Mouse (Mus musculus) forebrain, embryonic 13.5 days (tissue): ENCODE data around the gene Mapk9. TPM values are rescaled to one million over a fixed set of nuclear protein-coding genes. Genes with fewer than 3 reads are reported as not detected.
"Not testable (repeated sequence)": the region's sequence is repeated elsewhere in the genome, so short reads cannot be mapped to it uniquely, and the experiment has no call there.

Experiments used
- ATAC-seq: fragments of 200-750 bp; cut with Nextera tagmentation; 2 replicates; pipeline ENCODE4 v1.8.0; 2017
- H3K27ac ChIP-seq: fragments of 300-500 bp; sonication (generic); 2 replicates; pipeline ENCODE4 v1.5.1; 2015; ENCODE audit warnings: inconsistent platforms, mild to moderate bottlenecking, moderate library complexity
- H3K27me3 ChIP-seq: fragments of 300-500 bp; sonication (generic); 2 replicates; pipeline ENCODE4 v1.6.1; 2015; ENCODE audit warnings: mild to moderate bottlenecking, inconsistent platforms
- H3K36me3 ChIP-seq: fragments of 300-500 bp; sonication (generic); 2 replicates; pipeline ENCODE4 v1.6.1; 2015; ENCODE audit warnings: mild to moderate bottlenecking, inconsistent platforms; ENCODE audit not compliant: poor library complexity, severe bottlenecking
- H3K4me1 ChIP-seq: fragments of 300-500 bp; sonication (generic); 2 replicates; pipeline ENCODE4 v1.6.1; 2015; ENCODE audit warnings: inconsistent platforms
- H3K4me2 ChIP-seq: fragments of 300-500 bp; sonication (generic); 2 replicates; pipeline ENCODE4 v1.6.1; 2015; ENCODE audit warnings: inconsistent platforms, mild to moderate bottlenecking, moderate library complexity
- H3K4me3 ChIP-seq: fragments of 300-500 bp; sonication (generic); 2 replicates; pipeline ENCODE4 v1.5.1; 2015; ENCODE audit warnings: mild to moderate bottlenecking, inconsistent platforms
- H3K9ac ChIP-seq: fragments of 300-500 bp; sonication (generic); 2 replicates; pipeline ENCODE4 v1.6.1; 2015; ENCODE audit warnings: mild to moderate bottlenecking, inconsistent platforms
- H3K9me3 ChIP-seq: fragments of 300-500 bp; sonication (generic); replicated peaks from 2 replicates; pipeline ENCODE4 v1.6.1; 2016; ENCODE audit warnings: inconsistent platforms
- WGBS: fragments of 180-500 bp; shearing (Covaris S2); methylation state at CpG from one replicate; pipeline ENCODE4 v1.1.7; 2015; 5-methylcytosine and 5-hydroxymethylcytosine counted together
- polyA plus RNA-seq: library from polyadenylated mRNA; unstranded; fragments of >200 nt; fragmentation: Nextera tagmentation; extraction: Ambion mirVana; gene quantifications from 2 replicates; pipeline ENCODE4 v1.2.1, GENCODE M21; 2015

The Mapk9 gene
- polyA plus RNA-seq, result 33.1 and 33.2 TPM in 2 replicates

DNA sequence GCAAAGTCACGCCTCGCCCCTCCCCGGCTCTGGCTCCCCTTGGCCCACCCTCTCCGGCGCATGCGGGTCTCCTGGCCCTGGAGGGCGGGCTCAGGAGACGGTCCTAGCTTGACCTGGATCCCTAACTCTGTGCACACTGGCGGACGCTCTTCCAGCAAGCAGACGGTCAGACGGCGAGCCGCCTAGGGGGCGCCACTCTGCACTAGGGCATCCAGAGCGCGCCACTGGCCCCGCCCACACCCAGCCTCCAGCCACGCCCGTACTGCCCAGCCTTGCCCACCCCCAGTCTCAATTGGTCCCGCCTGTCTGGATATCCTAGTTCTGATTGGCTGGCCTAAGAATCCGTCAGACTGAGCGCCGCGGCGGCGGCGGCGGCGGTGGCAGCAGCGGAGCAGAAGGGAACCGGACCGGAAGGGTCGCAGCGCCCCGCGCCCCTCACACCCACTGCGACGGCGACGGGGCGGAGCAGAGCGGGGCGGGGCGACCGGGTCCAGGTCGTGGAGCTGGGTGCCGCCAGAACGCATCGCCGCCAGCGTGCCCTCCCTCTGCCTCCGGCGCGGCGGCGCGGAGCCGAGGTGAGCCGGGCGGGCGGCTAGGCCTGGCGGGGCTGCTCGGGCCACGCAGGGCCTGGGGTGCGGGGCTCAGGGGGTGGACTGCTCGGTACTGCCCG is at the start of gene Mapk9:
Gene Mapk9, plus strand, starts transcription at position 351 of the 670 bp plus-strand sequence.
- Histone ChIP-seq H3K9ac (peak within 1 kb of the TSS; percentile 94), H3K27ac (peak within 1 kb of the TSS; percentile 83), H3K4me3 (peak within 1 kb of the TSS; percentile 90), H3K9me3 (no peaks in the 10 kb centered on the region), H3K27me3 (no peaks in the 10 kb centered on the region), H3K4me1 (peaks cover 28% of the 10 kb centered on the region), H3K4me2 (peak within 1 kb of the TSS; percentile 86), H3K36me3 (no peaks in the 10 kb centered on the region; the same call in 1 of the 2 replicates)
- under 1% methylated on average over 61 of the region's 68 CpGs for WGBS
- peak; percentile 99 for ATAC-seq

DNA sequence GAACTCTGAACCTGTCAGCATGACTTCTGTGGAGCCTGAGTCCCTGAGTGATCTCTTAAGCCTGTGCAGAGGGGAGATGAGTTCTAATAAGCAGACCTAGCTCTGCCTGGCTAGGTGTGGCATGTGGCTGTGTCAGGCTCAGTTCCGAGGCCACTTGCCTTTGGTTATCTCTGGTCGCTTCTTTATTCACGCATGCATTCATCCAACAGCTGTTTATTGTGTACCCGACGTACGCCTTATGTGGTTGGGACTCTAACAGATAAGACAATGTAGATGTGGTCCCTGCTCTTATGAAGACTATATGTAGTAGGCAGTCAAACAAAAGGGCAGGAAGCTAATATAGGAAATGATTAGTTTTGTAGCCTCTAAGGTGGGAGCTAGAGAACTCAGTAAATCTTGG is 47.6 kb upstream of the Mapk9 start:
- peaks cover 13% of the 10 kb centered on the region for H3K4me1 ChIP-seq
- no peak overlapping the region for H3K4me3 ChIP-seq
- H3K9me3 ChIP-seq, result no peaks in the 10 kb centered on the region
- WGBS, result 86% methylated on average over 6 of the region's 6 CpGs
- H3K27me3 ChIP-seq, result peaks cover 10% of the 10 kb centered on the region; the same call in 1 of the 2 replicates
- H3K27ac ChIP-seq, result no peak overlapping the region
- H3K36me3 ChIP-seq, result no peaks in the 10 kb centered on the region
- ATAC-seq, result no peak
- H3K9ac ChIP-seq, result no peak overlapping the region
- no peak overlapping the region for H3K4me2 ChIP-seq

DNA sequence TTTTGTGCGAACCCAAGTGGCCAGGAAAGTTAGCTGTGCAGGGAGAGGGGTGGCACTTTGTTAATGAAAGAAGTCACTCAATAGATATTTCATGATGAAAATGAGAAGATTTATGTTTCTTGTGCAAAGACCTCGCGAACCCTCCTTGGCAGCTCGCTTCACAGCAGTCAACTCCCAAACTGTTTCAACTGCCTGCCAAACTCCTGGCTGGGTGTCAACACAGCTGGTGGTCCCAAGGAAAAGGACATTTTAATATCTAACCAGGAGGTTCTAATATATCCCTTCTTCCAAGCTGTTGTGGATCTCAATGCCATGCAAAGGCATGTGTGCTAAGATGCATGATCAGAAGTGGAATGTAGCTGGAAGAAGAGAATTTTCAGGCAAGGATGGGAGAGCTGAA is 45.0 kb upstream of the Mapk9 start:
- Histone ChIP-seq H3K36me3 (no peaks in the 10 kb centered on the region), H3K4me1 (peaks cover 6% of the 10 kb centered on the region; the same call in 1 of the 2 replicates), H3K27me3 (no peaks in the 10 kb centered on the region), H3K27ac (no peak overlapping the region), H3K4me3 (no peak overlapping the region), H3K4me2 (no peak overlapping the region), H3K9me3 (no peaks in the 10 kb centered on the region), H3K9ac (no peak overlapping the region)
- 84% methylated on average over 4 of the region's 4 CpGs for WGBS
- no peak for ATAC-seq

DNA sequence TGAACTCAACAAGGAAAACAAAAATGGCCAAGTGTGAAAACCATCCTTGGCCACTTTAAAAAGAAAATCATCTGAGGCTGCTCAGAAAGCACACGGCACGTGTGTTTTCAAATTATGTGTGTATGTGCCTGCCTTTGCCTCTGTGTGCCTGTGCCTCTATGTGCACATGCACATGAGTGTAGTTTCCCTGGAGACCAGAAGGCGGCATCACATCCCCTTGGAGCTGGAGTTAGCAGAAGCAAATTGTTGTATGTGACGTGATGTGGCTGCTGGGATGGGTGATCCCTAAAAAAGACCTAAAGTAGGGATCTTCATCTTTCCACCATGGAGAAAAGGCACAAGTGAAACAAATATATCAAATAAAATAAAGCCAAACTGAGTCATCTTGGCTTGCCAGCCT is 42.8 kb upstream of the Mapk9 start:
- no peak overlapping the region for H3K4me2 ChIP-seq
- no peak overlapping the region for H3K9ac ChIP-seq
- no peaks in the 10 kb centered on the region for H3K9me3 ChIP-seq
- H3K36me3 ChIP-seq, result 0 out of 2 replicates have a peak, but pooled peaks cover 3% of the 10 kb centered on the region
- ATAC-seq, result no peak
- H3K27ac ChIP-seq, result no peak overlapping the region
- H3K27me3 ChIP-seq, result no peaks in the 10 kb centered on the region
- peaks cover 6% of the 10 kb centered on the region; the same call in 1 of the 2 replicates for H3K4me1 ChIP-seq
- WGBS, result 90% methylated on average over 4 of the region's 4 CpGs
- no peak overlapping the region for H3K4me3 ChIP-seq

DNA sequence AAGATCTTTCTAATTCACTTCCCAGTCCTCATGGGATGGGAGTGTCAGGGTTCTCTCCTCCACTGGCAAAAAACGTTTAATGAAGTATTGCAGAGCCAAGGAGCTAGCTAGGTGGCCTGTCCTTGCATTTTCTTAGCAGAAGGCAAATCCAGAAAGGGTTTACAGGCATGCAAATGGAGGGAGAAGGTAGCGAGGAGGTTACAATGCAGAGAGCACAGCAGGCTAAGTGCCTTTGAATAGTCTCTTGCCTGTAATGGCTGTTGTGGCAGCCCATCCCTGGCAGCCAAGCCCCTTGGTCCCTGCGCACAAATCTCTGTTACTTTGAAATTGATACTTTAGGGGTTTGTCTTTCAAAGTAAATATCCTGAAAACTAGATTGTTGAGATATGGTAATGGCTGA is 40.3 kb upstream of the Mapk9 start:
- no peak overlapping the region for H3K4me2 ChIP-seq
- H3K36me3 ChIP-seq, result peaks cover 12% of the 10 kb centered on the region
- H3K4me3 ChIP-seq, result no peak overlapping the region
- WGBS, result 24% methylated on average over 3 of the region's 3 CpGs
- no peak for ATAC-seq
- H3K9me3 ChIP-seq, result no peaks in the 10 kb centered on the region
- H3K27me3 ChIP-seq, result no peaks in the 10 kb centered on the region
- H3K27ac ChIP-seq, result no peak overlapping the region
- peaks cover 5% of the 10 kb centered on the region; the same call in 1 of the 2 replicates for H3K4me1 ChIP-seq
- no peak overlapping the region for H3K9ac ChIP-seq

DNA sequence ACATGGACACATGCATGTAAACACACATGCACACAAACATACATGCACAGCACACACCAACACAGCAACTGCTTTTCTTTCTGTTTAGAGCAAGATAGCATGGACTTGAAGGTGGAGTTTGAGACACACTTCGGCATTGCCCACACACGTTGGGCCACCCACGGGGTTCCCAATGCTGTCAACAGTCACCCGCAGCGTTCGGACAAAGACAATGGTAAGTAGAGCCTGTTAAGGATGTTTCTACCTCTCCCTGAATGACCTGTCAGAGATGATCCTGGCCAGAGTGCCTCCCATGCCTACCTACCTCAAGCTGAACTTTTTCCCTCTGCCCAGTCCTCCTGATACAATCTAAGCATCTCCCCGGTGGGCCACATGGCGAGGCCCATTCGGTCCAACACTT is 37.6 kb upstream of the Mapk9 start:
- 91% methylated on average over 9 of the region's 9 CpGs for WGBS
- H3K9ac ChIP-seq, result no peak overlapping the region
- no peak overlapping the region for H3K4me2 ChIP-seq
- no peak overlapping the region for H3K4me3 ChIP-seq
- H3K36me3 ChIP-seq, result peaks cover 12% of the 10 kb centered on the region
- no peak for ATAC-seq
- no peak overlapping the region for H3K27ac ChIP-seq
- no peaks in the 10 kb centered on the region for H3K4me1 ChIP-seq
- no peaks in the 10 kb centered on the region for H3K9me3 ChIP-seq
- no peaks in the 10 kb centered on the region for H3K27me3 ChIP-seq

DNA sequence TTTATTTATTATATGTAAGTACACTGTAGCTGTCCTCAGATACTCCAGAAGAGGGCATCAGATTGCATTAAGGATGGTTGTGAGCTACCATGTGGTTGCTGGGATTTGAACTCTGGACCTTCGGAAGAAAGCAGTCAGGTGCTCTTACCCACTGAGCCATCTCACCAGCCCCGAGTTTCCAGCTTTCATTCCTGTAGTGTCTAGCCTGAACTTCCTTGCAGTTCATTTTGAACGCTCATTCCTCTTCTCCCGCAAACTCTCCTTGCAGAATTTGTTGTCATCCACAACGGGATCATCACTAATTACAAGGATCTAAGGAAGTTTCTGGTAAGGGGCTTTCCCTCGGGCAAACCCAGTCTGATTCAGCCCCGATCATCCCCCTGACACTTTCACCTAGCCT is 35.9 kb upstream of the Mapk9 start:
- not testable (repeated sequence) for H3K27ac ChIP-seq, H3K4me1 ChIP-seq, H3K27me3 ChIP-seq, H3K4me3 ChIP-seq, H3K4me2 ChIP-seq, H3K9me3 ChIP-seq, H3K9ac ChIP-seq, ATAC-seq
- 88% methylated on average over 7 of the region's 7 CpGs for WGBS
- H3K36me3 ChIP-seq, result peaks cover 14% of the 10 kb centered on the region

DNA sequence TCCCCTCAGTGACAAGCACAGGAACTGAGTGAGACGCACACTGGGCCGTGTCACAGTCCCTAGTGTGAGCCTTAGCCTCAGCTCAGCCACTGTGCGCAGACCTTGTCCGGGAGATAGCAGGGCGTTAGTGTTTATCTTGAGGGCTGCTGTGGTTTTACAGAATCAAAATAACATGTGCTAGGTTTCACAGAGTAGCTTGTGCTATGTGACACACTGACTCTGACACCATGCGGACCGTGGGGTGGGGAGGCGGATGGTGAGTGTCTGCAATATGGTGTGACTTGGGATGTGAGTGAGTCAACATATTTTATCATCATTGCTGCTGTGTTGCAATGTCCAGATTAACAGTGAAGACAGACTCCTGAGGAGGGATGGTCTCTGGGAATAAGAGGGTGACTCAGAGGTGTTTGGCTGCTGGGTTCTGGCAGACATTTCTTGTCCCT is 35.4 kb upstream of the Mapk9 start:
- ATAC-seq, result no peak
- no peak overlapping the region for H3K4me2 ChIP-seq
- H3K9me3 ChIP-seq, result no peaks in the 10 kb centered on the region
- no peak overlapping the region for H3K4me3 ChIP-seq
- WGBS, result 96% methylated on average over 8 of the region's 8 CpGs
- no peak overlapping the region for H3K27ac ChIP-seq
- H3K27me3 ChIP-seq, result no peaks in the 10 kb centered on the region
- H3K36me3 ChIP-seq, result peaks cover 14% of the 10 kb centered on the region
- H3K9ac ChIP-seq, result no peak overlapping the region
- H3K4me1 ChIP-seq, result no peaks in the 10 kb centered on the region

DNA sequence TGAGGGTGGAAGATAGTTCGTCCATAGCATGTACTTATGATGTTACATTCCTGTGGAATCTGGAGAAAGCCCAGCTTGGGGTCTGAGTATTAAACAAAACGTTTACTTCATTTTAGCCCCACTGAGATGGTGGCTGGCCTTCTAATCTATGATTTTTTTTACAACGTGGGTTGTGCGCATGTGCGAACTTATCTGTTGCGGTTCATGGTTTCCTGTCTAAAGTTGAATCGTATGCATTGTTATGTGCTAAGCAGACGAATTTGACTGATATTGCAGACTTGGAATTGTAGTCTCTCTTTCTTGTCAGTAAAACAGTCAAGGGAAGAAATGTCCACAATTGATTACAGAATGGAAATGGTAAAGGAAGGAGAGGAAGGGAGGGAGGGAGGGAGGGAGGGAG is 34.7 kb upstream of the Mapk9 start:
- H3K27me3 ChIP-seq, result no peaks in the 10 kb centered on the region
- H3K27ac ChIP-seq, result no peak overlapping the region
- H3K36me3 ChIP-seq, result peaks cover 14% of the 10 kb centered on the region
- 93% methylated on average over 8 of the region's 8 CpGs for WGBS
- ATAC-seq, result no peak
- H3K4me1 ChIP-seq, result no peaks in the 10 kb centered on the region
- H3K4me2 ChIP-seq, result no peak overlapping the region
- no peak overlapping the region for H3K4me3 ChIP-seq
- H3K9me3 ChIP-seq, result no peaks in the 10 kb centered on the region
- no peak overlapping the region for H3K9ac ChIP-seq

DNA sequence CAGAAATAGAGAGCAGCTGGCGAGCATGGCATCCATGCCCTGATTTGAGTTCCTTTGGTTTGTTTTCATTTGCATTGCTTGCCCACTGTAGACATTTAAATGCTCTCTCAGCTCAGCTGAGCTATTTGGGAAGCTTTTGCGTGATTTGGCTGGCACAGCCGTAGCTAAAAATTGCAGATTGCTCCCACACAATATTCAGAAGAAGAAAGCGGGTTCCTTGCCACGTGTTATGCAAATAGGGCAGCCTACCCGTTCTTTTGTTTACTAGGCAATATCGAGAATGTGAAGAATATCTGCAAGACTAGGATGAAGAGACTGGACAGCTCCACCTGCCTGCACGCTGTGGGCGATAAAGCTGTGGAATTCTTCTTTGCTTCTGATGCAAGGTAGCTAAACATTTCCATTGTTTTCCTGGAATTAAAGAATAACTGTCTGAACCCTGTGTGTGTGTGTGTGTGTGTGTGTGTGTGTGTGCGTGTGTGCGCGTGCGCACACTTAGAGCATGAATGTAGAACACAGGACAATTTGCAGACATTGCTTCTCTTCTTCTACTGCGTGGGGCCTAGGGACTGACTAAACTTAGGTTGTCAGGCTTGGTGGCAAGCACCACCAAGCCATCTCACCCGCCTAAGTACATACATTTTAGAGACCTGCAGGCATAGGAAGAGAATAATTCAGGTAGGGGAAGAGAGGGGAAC is 27.5 kb upstream of the Mapk9 start:
- no peaks in the 10 kb centered on the region for H3K9me3 ChIP-seq
- ATAC-seq, result peak; percentile 66
- no peak overlapping the region for H3K4me2 ChIP-seq
- peaks cover 11% of the 10 kb centered on the region for H3K36me3 ChIP-seq
- no peak overlapping the region for H3K4me3 ChIP-seq
- WGBS, result 82% methylated on average over 15 of the region's 15 CpGs
- H3K4me1 ChIP-seq, result no peaks in the 10 kb centered on the region
- H3K27me3 ChIP-seq, result no peaks in the 10 kb centered on the region
- peak overlapping the region; percentile 46; the same call in 1 of the 2 replicates for H3K27ac ChIP-seq
- no peak overlapping the region for H3K9ac ChIP-seq

DNA sequence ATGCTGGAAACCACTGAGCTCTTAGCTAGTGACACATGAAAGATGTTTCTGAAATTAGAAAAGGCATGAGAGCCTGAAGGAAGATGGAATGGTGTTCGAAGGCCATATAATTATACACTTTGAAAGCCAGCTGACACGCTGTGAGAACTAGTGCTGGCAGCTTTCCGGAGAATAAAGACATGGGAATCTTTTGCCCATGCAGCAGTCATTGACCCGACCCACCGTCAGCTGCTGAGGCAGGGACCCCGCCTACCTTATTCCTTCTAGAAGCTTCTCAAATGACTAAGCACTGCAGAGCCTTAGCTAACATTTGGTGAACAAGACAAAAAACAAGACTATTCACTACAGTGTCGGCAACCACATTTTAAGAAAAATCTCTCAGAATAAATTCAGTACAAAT is 26.9 kb upstream of the Mapk9 start:
- Histone ChIP-seq H3K4me1 (no peaks in the 10 kb centered on the region), H3K9me3 (no peaks in the 10 kb centered on the region), H3K27ac (no peak overlapping the region), H3K27me3 (no peaks in the 10 kb centered on the region), H3K9ac (no peak overlapping the region), H3K4me2 (no peak overlapping the region), H3K4me3 (no peak overlapping the region), H3K36me3 (peaks cover 17% of the 10 kb centered on the region)
- no peak for ATAC-seq
- WGBS, result 82% methylated on average over 7 of the region's 7 CpGs

DNA sequence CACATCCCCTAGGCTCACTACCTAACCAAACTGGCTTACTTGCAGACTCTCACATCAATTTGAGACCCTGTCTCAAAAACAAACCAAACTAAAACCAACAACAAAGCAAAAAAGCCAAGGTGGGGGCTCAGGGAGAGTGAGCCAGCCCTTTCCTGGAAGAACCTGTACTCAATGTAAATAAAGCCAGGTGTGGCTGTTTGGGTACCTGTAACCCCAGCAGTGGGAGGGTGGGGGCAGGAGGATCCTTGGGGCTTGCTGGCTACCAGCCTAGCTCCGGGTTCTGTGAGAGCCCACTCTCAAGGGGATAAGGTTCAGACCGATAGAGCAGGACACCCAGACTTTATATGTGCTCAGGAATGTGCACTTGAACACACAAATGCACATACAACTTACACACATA is 25.6 kb upstream of the Mapk9 start:
- H3K4me2 ChIP-seq, result no peak overlapping the region
- ATAC-seq, result no peak
- no peak overlapping the region for H3K4me3 ChIP-seq
- H3K4me1 ChIP-seq, result no peaks in the 10 kb centered on the region
- H3K27me3 ChIP-seq, result no peaks in the 10 kb centered on the region
- H3K9ac ChIP-seq, result no peak overlapping the region
- H3K9me3 ChIP-seq, result no peaks in the 10 kb centered on the region
- 85% methylated on average over 2 of the region's 2 CpGs for WGBS
- H3K36me3 ChIP-seq, result peaks cover 15% of the 10 kb centered on the region
- H3K27ac ChIP-seq, result no peak overlapping the region
